Mouse (Mus musculus) heart, adult 10 weeks (tissue): ENCODE results near the gene Mrpl24. TPM values are rescaled to one million over a fixed set of nuclear protein-coding genes. Genes with fewer than 3 reads are reported as not detected.

ENCODE experiments used
- polyA plus RNA-seq: library from polyadenylated mRNA; stranded (reverse); fragments of 350-450 nt; fragmentation: Illumina TruSeq; extraction: RNeasy Lipid Tissue Mini Kit (QIAGEN cat#74804); gene quantifications from one replicate; pipeline ENCODE4 v1.2.3, GENCODE M21; 2014; ENCODE audit warnings: low read depth, low replicate concordance

Mrpl24 gene
- polyA plus RNA-seq = 110 TPM

DNA sequence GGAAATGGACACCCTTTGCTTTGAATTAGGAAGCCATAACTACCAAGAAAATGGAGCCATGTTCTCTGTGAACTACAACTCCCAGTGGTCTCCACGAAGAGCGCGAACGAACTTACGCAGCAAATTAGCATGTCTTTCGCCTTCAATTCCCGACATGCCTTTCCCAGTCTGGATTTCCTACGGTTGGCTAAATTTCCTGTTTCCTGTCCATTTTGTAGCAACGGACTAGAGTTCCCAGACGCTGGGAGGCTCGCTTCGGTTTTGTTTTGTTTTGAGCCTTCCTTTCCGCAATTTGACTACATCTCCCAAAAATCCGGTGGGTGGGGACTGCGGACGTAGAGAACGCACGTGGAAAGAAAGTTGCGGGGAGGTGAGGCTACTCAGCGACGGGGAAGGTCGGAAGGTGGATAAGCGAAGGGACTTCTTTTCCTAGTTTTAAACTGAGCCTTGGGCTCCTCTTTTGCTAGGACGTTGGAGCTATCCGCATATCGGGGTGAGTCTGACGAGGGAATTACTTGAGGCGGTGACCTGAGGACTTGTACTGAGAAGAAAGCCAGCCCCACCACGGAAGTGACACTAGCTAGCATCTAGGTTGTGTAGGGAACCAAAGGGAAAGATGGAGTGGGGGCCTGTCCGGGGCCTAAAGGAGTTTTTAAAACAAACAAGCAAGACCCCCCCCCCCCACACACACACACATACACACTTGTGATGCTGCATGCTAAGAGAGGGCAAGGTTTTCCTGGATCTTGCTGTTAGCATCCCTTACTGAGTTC is at the start of gene Mrpl24:
Mrpl24 (plus strand) TSS at position 171 of the 773 bp plus-strand sequence.

GRCm38 (mm10) chr3:87885281-87886003 is 33.9 kb upstream of the Mrpl24 start, which contains the start of gene Prcc:
TSS of gene Prcc (minus strand) at chr3:87885608.

GRCm38 (mm10) chr3:87905880-87906485 is 13.3 kb upstream of the Mrpl24 start, which contains the start of gene Hdgf:
TSS of gene Hdgf (plus strand) at chr3:87906321.

DNA sequence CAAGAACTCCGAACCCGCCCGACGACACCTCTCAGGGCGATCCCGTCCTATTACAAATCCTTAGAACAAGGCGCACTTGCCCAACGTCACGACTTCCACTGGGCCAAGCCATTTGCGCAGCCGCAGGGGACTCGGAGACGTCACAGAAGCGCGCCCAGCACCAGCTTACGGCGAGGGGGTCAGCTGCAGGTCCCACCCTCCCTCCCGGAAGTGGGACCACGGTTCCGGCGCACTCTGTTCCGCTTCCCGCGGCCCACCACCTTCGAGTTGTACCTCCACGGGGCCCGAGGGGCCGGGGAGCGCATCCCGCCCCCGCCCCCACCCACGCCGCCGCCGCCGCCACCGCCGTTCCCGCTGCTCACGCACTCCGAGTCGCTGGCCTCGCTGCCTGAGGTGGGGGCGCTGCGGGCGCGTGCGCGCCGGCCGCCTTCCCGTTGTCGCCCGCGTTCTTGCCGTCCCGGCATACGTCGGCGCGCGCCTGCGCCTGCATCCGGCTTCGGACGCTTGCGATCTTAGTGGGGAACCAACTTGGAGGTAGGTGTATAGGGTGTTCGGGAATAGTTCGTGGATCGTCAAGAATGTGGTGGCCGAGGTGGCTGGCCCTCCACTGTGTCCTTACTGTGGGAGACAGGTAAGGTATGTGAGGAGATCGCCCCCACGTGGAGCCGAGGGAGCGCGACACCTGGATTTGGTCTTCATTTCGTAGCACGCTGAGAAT is 10.9 kb downstream of the Mrpl24 start, which contains the start of the genes Isg20l2 and Rrnad1:
Isg20l2 (plus strand) TSS at position 237 of the 718 bp plus-strand sequence.
Rrnad1 (minus strand) TSS at position 640 of the 718 bp plus-strand sequence.

GRCm38 (mm10) chr3:87948378-87949265 is 29.3 kb downstream of the Mrpl24 start, which contains the start of gene Crabp2:
TSS of gene Crabp2 (plus strand) at chr3:87948666.

GRCm38 (mm10) chr3:87970939-87971488 is 51.7 kb downstream of the Mrpl24 start, which contains the start of gene Nes:
TSS of gene Nes (plus strand) at chr3:87971078.

Other genes with a start within 250 kb of the Mrpl24 start
- 0.37 TPM for gene Lrrc71, start 170.9 kb upstream of the Mrpl24 start, polyA plus RNA-seq
- gene Ntrk1, start 124.3 kb upstream of the Mrpl24 start, polyA plus RNA-seq = 0.16 TPM
- gene Insrr, start 122.6 kb upstream of the Mrpl24 start, polyA plus RNA-seq = not detected
- 18.5 TPM for gene Pear1, start 95.2 kb upstream of the Mrpl24 start, polyA plus RNA-seq
- 0.18 TPM for gene Sh2d2a, start 72.8 kb upstream of the Mrpl24 start, polyA plus RNA-seq
- 34.4 TPM for gene Prcc, start 33.9 kb upstream of the Mrpl24 start, polyA plus RNA-seq
- 135 TPM for gene Hdgf, start 13.2 kb upstream of the Mrpl24 start, polyA plus RNA-seq
- 11.3 TPM for gene Isg20l2, start 10.8 kb downstream of the Mrpl24 start, polyA plus RNA-seq
- 18.8 TPM for gene Rrnad1, start 11.2 kb downstream of the Mrpl24 start, polyA plus RNA-seq
- gene Crabp2, start 29.2 kb downstream of the Mrpl24 start, polyA plus RNA-seq = not detected
- 19.9 TPM for gene Nes, start 51.6 kb downstream of the Mrpl24 start, polyA plus RNA-seq
- gene Bcan, start 80.7 kb downstream of the Mrpl24 start, polyA plus RNA-seq = not detected
- not detected for gene Hapln2, start 108.1 kb downstream of the Mrpl24 start, polyA plus RNA-seq
- gene Gpatch4, start 123.6 kb downstream of the Mrpl24 start, polyA plus RNA-seq = 19.7 TPM
- 88.9 TPM for gene Naxe, start 139.0 kb downstream of the Mrpl24 start, polyA plus RNA-seq
- gene Ttc24, start 158.8 kb downstream of the Mrpl24 start, polyA plus RNA-seq = not detected
- gene Iqgap3, start 162.5 kb downstream of the Mrpl24 start, polyA plus RNA-seq = 0.34 TPM
- 107 TPM for gene Mef2d, start 222.9 kb downstream of the Mrpl24 start, polyA plus RNA-seq